Mouse (Mus musculus) forebrain, embryonic 15.5 days (tissue): ENCODE results near the gene Epha6. TPM values are rescaled to one million over a fixed set of nuclear protein-coding genes. Genes with fewer than 3 reads are reported as not detected.

ENCODE experiments used
- ATAC-seq: fragments of 200-750 bp; cut with Nextera tagmentation; replicated peaks from 2 replicates; pipeline ENCODE4 v1.8.0; 2017; ENCODE audit warnings: mild to moderate bottlenecking, moderate TSS enrichment, moderate library complexity
- H3K27ac ChIP-seq: fragments of 300-500 bp; sonication (generic); replicated peaks from 2 replicates; pipeline ENCODE4 v1.5.1; 2015; ENCODE audit warnings: mild to moderate bottlenecking, inconsistent platforms
- H3K27me3 ChIP-seq: fragments of 300-500 bp; sonication (generic); 2 replicates; pipeline ENCODE4 v1.6.1; 2015; ENCODE audit warnings: inconsistent platforms
- H3K36me3 ChIP-seq: fragments of 300-500 bp; sonication (generic); 2 replicates; pipeline ENCODE4 v1.6.1; 2015; ENCODE audit warnings: mild to moderate bottlenecking, inconsistent platforms
- H3K4me1 ChIP-seq: fragments of 300-500 bp; sonication (generic); 2 replicates; pipeline ENCODE4 v1.6.1; 2015; ENCODE audit warnings: inconsistent platforms
- H3K4me2 ChIP-seq: fragments of 300-500 bp; sonication (generic); replicated peaks from 2 replicates; pipeline ENCODE4 v1.6.1; 2015; ENCODE audit warnings: mild to moderate bottlenecking, inconsistent platforms
- H3K4me3 ChIP-seq: fragments of 300-500 bp; sonication (generic); 2 replicates; pipeline ENCODE4 v1.5.1; 2015; ENCODE audit warnings: mild to moderate bottlenecking, inconsistent platforms
- H3K9ac ChIP-seq: fragments of 300-500 bp; sonication (generic); replicated peaks from 2 replicates; pipeline ENCODE4 v1.6.1; 2015; ENCODE audit warnings: mild to moderate bottlenecking, inconsistent platforms
- H3K9me3 ChIP-seq: fragments of 300-500 bp; sonication (generic); 2 replicates; pipeline ENCODE4 v1.6.1; 2016; ENCODE audit warnings: inconsistent platforms
- WGBS: fragments of 180-500 bp; shearing (Covaris S2); methylation state at CpG from one replicate; pipeline ENCODE4 v1.1.7; 2015; ENCODE audit warnings: mixed read lengths; 5-methylcytosine and 5-hydroxymethylcytosine counted together
- polyA plus RNA-seq: library from polyadenylated mRNA; unstranded; fragments of >200 nt; fragmentation: Nextera tagmentation; extraction: Ambion mirVana; gene quantifications from 2 replicates; pipeline ENCODE4 v1.2.1, GENCODE M21; 2015

Epha6 gene
- 3.9 TPM in 2 replicates for polyA plus RNA-seq

DNA sequence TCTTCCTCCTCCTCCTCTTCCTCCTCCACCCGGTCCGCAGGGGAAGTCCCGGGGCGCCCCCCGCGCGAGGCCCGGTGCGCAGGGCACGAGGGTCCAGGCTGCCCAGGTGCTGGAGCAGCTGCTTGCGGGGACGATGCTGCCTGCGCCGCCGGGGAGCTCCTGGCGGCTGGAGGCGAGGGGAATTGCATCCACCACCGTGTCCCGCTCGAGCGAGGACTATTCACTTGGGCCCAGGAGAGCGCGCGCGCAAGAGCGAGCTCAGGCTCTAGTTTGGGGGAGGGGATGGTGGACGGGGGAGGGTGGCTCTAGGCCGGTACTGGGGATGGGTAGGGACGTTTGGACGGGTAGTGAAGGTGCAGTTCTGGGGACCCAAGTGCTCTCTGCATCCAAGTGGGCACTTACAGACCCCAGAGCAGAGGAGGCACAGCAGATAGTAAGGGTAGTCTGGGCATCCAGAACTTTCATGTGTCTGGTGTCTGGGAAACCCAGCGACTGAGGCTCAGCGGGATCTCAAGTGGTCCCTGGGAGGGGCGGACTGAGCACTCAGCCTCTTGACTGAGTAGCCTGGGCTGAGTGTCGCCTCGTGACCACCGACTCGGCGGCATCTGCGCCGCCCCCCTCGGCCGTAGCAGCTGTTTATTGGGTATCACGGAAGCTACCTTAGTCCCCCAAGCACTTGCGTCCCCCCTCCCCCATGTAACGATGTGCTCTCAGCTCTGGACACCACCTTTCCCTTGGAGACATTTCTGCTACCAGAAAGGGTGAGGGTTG lies at the start of gene Epha6:
Gene Epha6 (minus strand): TSS at position 471 of the 771 bp plus-strand sequence.
- H3K4me2 ChIP-seq = peak within 1 kb of the TSS; percentile 99
- peak; percentile 79 for ATAC-seq
- no peaks in the 10 kb centered on the region for H3K9me3 ChIP-seq
- H3K4me3 ChIP-seq = peak within 1 kb of the TSS; percentile 60
- 0 out of 2 replicates have a peak within 1 kb of the TSS, but pooled peaks have one; percentile 19 for H3K27ac ChIP-seq
- H3K36me3 ChIP-seq = no peaks in the 10 kb centered on the region
- under 1% methylated on average over 45 of the region's 45 CpGs for WGBS
- H3K9ac ChIP-seq = peak within 1 kb of the TSS; percentile 65
- peaks cover 6% of the 10 kb centered on the region; the same call in 1 of the 2 replicates for H3K27me3 ChIP-seq
- peaks cover 21% of the 10 kb centered on the region for H3K4me1 ChIP-seq

DNA sequence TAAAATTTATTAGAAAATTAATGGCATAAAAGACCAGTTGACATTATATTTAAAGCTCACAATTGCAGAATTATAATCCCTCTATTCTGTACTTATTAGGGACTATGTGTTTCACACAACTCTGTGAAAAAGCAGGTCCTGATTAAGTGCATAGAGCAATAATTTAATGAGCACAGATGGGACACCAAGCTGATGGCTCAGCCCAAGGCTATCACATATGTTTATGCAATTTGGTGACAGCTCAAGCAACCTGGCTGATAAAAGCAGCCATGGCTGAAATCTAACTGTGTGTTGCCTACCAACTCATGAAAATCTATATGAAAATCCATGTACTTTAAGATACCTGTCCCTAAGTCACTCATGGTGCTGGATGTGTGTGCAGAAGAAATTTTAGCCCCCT lies 46.4 kb upstream of the Epha6 start:
- Histone ChIP-seq H3K4me3 (no peak overlapping the region), H3K27ac (no peak overlapping the region), H3K27me3 (no peaks in the 10 kb centered on the region), H3K9me3 (no peaks in the 10 kb centered on the region), H3K36me3 (no peaks in the 10 kb centered on the region), H3K9ac (no peak overlapping the region), H3K4me1 (no peaks in the 10 kb centered on the region), H3K4me2 (no peak overlapping the region)
- peak; percentile 55; the same call in 1 of the 2 replicates for ATAC-seq

DNA sequence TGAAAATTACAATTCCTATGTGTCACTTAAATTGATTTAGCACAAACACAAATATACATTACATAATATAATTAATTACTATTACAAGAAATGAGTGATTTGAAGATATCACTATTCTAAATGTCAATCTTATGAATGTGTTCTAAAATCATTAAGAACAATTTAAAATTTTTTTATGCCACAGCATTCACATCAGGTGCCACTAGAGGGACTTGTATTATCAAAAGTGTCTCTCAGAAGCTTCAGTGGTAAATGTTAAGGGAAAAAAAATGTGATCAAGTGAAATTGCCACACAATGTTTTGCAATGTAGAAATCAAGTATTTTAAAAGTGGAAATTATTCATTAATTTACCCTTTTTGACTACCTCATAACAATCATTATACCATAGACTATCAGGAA lies 22.8 kb upstream of the Epha6 start:
- no peaks in the 10 kb centered on the region for H3K36me3 ChIP-seq
- no peak overlapping the region for H3K4me2 ChIP-seq
- H3K27ac ChIP-seq = no peak overlapping the region
- H3K4me1 ChIP-seq = no peaks in the 10 kb centered on the region
- no peak overlapping the region for H3K4me3 ChIP-seq
- H3K9ac ChIP-seq = no peak overlapping the region
- no peak for ATAC-seq
- no peaks in the 10 kb centered on the region for H3K9me3 ChIP-seq
- no peaks in the 10 kb centered on the region for H3K27me3 ChIP-seq

DNA sequence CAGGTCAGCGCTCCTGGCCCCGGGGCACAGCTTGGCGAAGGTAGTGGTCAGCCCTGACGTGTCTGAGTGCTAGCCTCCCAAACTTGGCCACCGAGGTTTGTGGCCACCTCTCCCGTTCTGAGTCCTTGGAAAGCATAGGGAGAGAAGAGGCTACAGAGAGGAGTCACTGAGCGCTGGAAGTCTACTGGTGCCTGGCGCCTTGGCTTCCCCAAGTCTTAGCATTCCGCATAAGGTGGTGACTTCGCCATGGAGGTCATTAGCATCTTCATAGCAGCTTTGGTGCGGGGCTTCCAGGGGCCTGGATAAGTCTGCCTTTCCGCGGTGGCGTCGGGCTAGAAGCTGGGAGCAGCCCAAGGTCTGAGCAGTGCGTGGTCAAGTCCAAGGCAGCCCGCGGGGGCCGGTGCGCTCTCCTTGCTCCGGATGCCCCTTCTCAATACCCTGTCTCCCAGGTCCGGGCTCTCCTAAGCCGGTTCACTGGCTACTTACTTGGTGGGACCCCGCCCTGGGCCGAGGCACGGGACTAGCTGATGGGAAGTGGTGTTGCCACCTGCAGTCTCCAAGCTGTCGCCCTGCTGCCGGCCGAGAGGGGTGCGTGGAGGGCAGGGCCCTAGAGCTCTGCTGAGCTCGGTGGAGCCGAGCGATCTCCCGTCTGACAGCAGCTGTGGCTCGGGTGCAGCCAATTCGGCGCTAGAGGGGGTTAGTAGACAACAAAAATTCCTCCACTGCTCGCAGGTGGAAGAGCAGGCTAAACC lies 677 bp upstream of the Epha6 start:
- under 1% methylated on average over 38 of the region's 38 CpGs for WGBS
- Histone ChIP-seq H3K27ac (no peak overlapping the region), H3K4me2 (peak overlapping the region; percentile 99), H3K9ac (peak overlapping the region; percentile 65), H3K27me3 (peaks cover 6% of the 10 kb centered on the region; the same call in 1 of the 2 replicates), H3K4me3 (peak overlapping the region; percentile 60), H3K36me3 (no peaks in the 10 kb centered on the region), H3K9me3 (no peaks in the 10 kb centered on the region), H3K4me1 (peaks cover 21% of the 10 kb centered on the region)
- peak; percentile 93 for ATAC-seq

DNA sequence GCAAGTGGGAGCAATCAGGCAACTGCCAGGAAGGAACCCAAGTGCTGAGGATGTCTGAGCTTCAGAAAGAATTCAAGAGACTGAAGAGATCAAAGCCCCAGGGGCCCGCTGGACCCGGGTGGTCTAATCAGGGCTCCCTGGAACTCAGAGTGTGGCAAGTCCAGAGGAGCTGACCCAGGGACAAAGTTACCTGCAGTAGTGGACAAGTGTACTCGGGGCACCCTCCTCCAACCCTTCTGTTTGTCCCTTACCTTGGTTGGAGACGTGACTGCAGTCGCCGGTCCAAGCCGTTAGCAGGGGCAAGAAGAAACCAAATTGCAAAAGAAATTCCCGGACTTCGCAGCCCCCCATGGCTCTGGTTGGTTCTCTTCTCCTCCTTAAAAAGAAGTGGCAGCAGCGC lies 718 bp downstream of the Epha6 start:
- Histone ChIP-seq H3K4me2 (peak overlapping the region; percentile 99), H3K9me3 (no peaks in the 10 kb centered on the region), H3K4me3 (peak overlapping the region; percentile 60), H3K27me3 (peaks cover 6% of the 10 kb centered on the region; the same call in 1 of the 2 replicates), H3K9ac (peak overlapping the region; percentile 65), H3K27ac (0 out of 2 replicates have a peak overlapping the region, but pooled peaks have one; percentile 19), H3K36me3 (no peaks in the 10 kb centered on the region), H3K4me1 (peaks cover 21% of the 10 kb centered on the region)
- WGBS = under 1% methylated on average over 10 of the region's 10 CpGs
- ATAC-seq = peak; percentile 2; the same call in 1 of the 2 replicates

DNA sequence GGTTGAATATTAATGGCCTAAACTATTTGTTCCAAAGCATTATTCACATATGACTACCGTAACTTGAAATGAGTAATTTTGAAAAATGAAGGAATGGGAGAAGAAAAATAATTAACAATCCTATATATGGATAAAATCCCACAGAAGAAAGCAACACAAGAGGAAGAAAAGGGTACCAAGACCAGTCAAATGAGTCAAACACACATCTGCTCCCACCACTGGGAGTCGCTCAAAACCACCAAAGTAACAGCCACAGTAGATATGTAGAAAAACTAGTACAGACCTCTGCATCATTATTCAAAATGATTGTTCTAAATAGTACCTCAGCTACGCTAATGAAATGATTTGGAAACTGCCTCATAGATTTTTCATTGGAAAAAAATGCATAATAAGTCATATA lies 20.0 kb downstream of the Epha6 start:
- Histone ChIP-seq H3K4me1 (no peaks in the 10 kb centered on the region), H3K4me2 (no peak overlapping the region), H3K9ac (no peak overlapping the region), H3K4me3 (no peak overlapping the region), H3K36me3 (no peaks in the 10 kb centered on the region), H3K27me3 (no peaks in the 10 kb centered on the region), H3K9me3 (no peaks in the 10 kb centered on the region), H3K27ac (no peak overlapping the region)
- ATAC-seq = no peak
- 82% methylated on average over 3 of the region's 3 CpGs for WGBS

DNA sequence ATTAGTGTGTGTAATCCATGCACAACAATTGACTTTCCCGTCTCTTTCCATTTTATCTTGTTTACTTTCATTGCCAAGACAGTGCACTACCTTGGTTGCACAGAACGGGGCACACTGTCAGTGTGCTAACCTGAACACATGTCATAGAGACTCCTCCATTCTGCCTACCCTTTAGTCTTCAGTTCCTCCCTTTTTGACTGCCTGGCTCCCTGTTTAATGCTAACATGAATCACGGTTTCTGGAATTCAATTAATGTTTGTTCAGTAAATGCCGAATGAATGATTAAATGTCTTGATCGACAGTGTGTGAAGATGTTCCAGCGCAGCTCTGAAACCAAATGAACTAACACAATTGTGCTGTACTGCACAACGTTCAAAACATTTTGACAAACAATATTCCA lies 20.6 kb downstream of the Epha6 start:
- Histone ChIP-seq H3K9me3 (no peaks in the 10 kb centered on the region), H3K36me3 (no peaks in the 10 kb centered on the region), H3K4me3 (no peak overlapping the region), H3K9ac (no peak overlapping the region), H3K27me3 (no peaks in the 10 kb centered on the region), H3K4me2 (no peak overlapping the region), H3K27ac (no peak overlapping the region), H3K4me1 (no peaks in the 10 kb centered on the region)
- no peak for ATAC-seq
- 83% methylated on average over 7 of the region's 7 CpGs for WGBS

DNA sequence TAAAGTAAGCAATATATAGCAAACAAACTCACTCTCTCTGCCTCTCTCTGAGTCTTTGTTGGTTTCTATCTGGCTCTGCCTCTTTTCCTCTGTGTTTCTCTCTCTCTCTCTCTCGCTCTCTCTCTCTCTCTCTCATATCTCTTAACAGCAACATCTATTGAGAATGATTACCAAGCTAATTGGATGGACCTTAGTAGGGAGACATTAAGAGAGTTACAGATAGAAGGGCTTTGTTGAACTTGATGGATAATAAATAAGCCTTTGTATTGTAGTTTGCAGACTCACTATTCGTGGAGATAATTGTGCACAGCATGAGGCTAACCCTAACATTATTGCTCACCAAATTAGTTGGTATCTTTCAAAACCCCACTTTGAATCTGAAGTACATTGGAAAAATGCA lies 34.8 kb downstream of the Epha6 start:
- Histone ChIP-seq H3K9ac (no peak overlapping the region), H3K27ac (no peak overlapping the region), H3K27me3 (no peaks in the 10 kb centered on the region), H3K4me2 (no peak overlapping the region), H3K4me1 (no peaks in the 10 kb centered on the region), H3K36me3 (no peaks in the 10 kb centered on the region), H3K4me3 (no peak overlapping the region), H3K9me3 (no peaks in the 10 kb centered on the region)
- 19% methylated on average over 2 of the region's 2 CpGs for WGBS
- no peak for ATAC-seq

DNA sequence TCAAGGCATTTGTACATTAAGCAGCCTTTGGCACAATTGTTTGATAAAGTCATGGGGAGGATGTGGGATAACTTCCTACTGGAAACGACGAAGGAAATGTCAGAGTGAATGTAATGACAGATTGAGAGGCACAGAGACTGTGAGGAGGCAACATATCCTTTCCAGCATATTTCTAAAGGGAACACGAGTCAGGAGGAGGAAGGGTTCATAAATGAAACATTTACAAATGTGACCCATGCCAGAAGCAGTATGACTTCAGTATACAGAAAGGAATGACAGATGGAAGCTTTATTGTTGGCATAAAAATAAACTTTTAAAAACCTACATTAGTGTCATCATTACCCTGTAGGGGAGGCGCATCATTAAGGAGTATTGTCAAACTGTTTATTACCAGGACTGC lies 60.9 kb downstream of the Epha6 start:
- Histone ChIP-seq H3K27ac (no peak overlapping the region), H3K4me3 (no peak overlapping the region), H3K36me3 (no peaks in the 10 kb centered on the region), H3K27me3 (no peaks in the 10 kb centered on the region), H3K4me1 (no peaks in the 10 kb centered on the region), H3K9ac (no peak overlapping the region), H3K9me3 (no peaks in the 10 kb centered on the region), H3K4me2 (no peak overlapping the region)
- 52% methylated on average over 4 of the region's 4 CpGs for WGBS
- peak; percentile 67 for ATAC-seq

GRCm38 (mm10) chr16:60538233-60538632 lies 67.1 kb downstream of the Epha6 start:
- ATAC-seq = 0 out of 2 replicates have a peak, but pooled peaks have one; percentile 41
- no peaks in the 10 kb centered on the region for H3K4me1 ChIP-seq
- no peak overlapping the region for H3K4me3 ChIP-seq
- H3K36me3 ChIP-seq = no peaks in the 10 kb centered on the region
- H3K27me3 ChIP-seq = no peaks in the 10 kb centered on the region
- no peak overlapping the region for H3K4me2 ChIP-seq
- H3K27ac ChIP-seq = no peak overlapping the region
- no peak overlapping the region for H3K9ac ChIP-seq
- H3K9me3 ChIP-seq = no peaks in the 10 kb centered on the region

GRCm38 (mm10) chr16:60509707-60510106 lies 95.6 kb downstream of the Epha6 start:
- WGBS = 18% methylated on average over 3 of the region's 3 CpGs
- no peaks in the 10 kb centered on the region for H3K9me3 ChIP-seq
- ATAC-seq = no peak

GRCm38 (mm10) chr16:60499567-60499966 lies 105.8 kb downstream of the Epha6 start:
- ATAC-seq = no peak
- Histone ChIP-seq H3K4me1 (no peaks in the 10 kb centered on the region), H3K4me3 (no peak overlapping the region), H3K9me3 (no peaks in the 10 kb centered on the region), H3K4me2 (no peak overlapping the region), H3K27ac (no peak overlapping the region), H3K27me3 (no peaks in the 10 kb centered on the region), H3K36me3 (no peaks in the 10 kb centered on the region), H3K9ac (no peak overlapping the region)
- 98% methylated on average over 1 of the region's 1 CpGs for WGBS

More at GRCm38 (mm10) chr16:60509707-60510106, 95.6 kb downstream of the Epha6 start:
- H3K4me1 ChIP-seq = no peaks in the 10 kb centered on the region
- H3K36me3 ChIP-seq = no peaks in the 10 kb centered on the region
- no peak overlapping the region for H3K4me2 ChIP-seq
- H3K4me3 ChIP-seq = no peak overlapping the region
- H3K27ac ChIP-seq = no peak overlapping the region
- H3K27me3 ChIP-seq = no peaks in the 10 kb centered on the region
- no peak overlapping the region for H3K9ac ChIP-seq
